ENCODE assay signal across 8 mouse cellular contexts in the genomic region with DNA sequence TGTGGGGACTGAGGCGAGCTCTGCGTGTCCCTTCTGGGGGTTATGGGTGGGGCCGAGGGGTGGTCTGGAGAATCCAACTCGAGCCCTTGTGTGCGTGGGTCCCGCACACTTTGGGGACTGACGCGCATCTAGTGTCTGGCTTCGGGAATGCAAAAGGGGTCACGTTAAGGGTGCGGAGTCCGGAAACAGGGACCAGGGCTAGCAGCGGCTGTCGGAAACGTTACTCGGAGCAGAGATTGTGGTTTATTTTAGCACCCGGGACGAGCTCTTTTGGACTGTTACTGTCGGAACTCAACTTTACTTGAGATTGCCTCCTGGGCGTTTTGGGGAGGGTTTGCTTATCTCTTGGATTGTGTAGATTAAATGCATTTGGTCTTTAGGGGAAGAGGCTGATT. TPM values are rescaled to one million over a fixed set of nuclear protein-coding genes. Genes with fewer than 3 reads are reported as not detected.
DNase-seq lines count a peak whose midpoint lies in the region; ATAC-seq and TF ChIP-seq lines count a peak whose summit lies in the region.

No protein-coding gene starts in this region.

- under 1% methylated on average over 20 of the region's 20 CpGs for WGBS in hindbrain, embryonic 10.5 days
- WGBS in limb, embryonic 13.5 days = under 1% methylated on average over 20 of the region's 20 CpGs
- under 1% methylated on average over 20 of the region's 20 CpGs for WGBS in midbrain, embryonic 12.5 days

- H3K27ac ChIP-seq in layer of hippocampus, adult 2 months = peak overlapping the region; percentile 93
- H3K27ac ChIP-seq in ES-E14 (ENCODE audit: insufficient read depth, low read depth, low read length, poor library complexity, severe bottlenecking) = peak overlapping the region; percentile 99
- peak overlapping the region; percentile 86 for H3K27ac ChIP-seq in embryonic fibroblast, embryonic 13.5 days (ENCODE audit: insufficient read depth, low read length)
- peak overlapping the region; percentile 94 for H3K27ac ChIP-seq in hindbrain, embryonic 10.5 days
- H3K27ac ChIP-seq in limb, embryonic 13.5 days = peak overlapping the region; percentile 95
- peak overlapping the region; percentile 97 for H3K27ac ChIP-seq in midbrain, embryonic 12.5 days (replicated peaks)

- no peak for TF ChIP-seq CTCF in layer of hippocampus, adult 2 months (conservative IDR thresholded peaks at IDR 0.05)
- no peak for TF ChIP-seq CTCF in embryonic fibroblast, embryonic 13.5 days (IDR thresholded peaks at IDR 0.05; ENCODE audit: borderline replicate concordance, insufficient read depth, low read length)

- peak overlapping the region; percentile 85 for H3K4me3 ChIP-seq in layer of hippocampus, adult 2 months
- H3K4me3 ChIP-seq in ES-E14 (ENCODE audit: insufficient read depth in 1 of 2, low read depth in 1 of 2, low read length in 2 of 2, poor library complexity in 1 of 2, severe bottlenecking in 1 of 2) = peak overlapping the region; percentile 95 to 98
- H3K4me3 ChIP-seq in embryonic fibroblast, embryonic 13.5 days (ENCODE audit: insufficient read depth, low read length) = peak overlapping the region; percentile 94
- peak overlapping the region; percentile 81 for H3K4me3 ChIP-seq in hindbrain, embryonic 10.5 days
- peak overlapping the region; percentile 89 for H3K4me3 ChIP-seq in limb, embryonic 13.5 days
- H3K4me3 ChIP-seq in midbrain, embryonic 12.5 days = peak overlapping the region; percentile 89

- peaks cover 0 to 2% of the 10 kb centered on the region in 2 experiments; a peak in 1 of 4 replicates for H3K4me1 ChIP-seq in ES-E14 (ENCODE audit: control insufficient read depth in 2 of 2, insufficient read depth in 2 of 2, low read length in 2 of 2, poor library complexity in 1 of 2)
- H3K4me1 ChIP-seq in embryonic fibroblast, embryonic 13.5 days (ENCODE audit: control insufficient read depth, insufficient read depth, low read length) = peaks cover 2% of the 10 kb centered on the region
- peaks cover 21% of the 10 kb centered on the region for H3K4me1 ChIP-seq in hindbrain, embryonic 10.5 days (replicated peaks)
- peaks cover 20% of the 10 kb centered on the region for H3K4me1 ChIP-seq in limb, embryonic 13.5 days
- peaks cover 11% of the 10 kb centered on the region for H3K4me1 ChIP-seq in midbrain, embryonic 12.5 days

- H3K4me2 ChIP-seq in limb, embryonic 13.5 days (replicated peaks) = peak overlapping the region; percentile 81
- H3K4me2 ChIP-seq in midbrain, embryonic 12.5 days (replicated peaks) = peak overlapping the region; percentile 81

- in situ Hi-C loops in ES-E14 (cut with MboI; ENCODE audit: low sequenced_read_pairs in 2 of 2, unreplicated experiment in 2 of 2) = no loop called here

- H3K36me3 ChIP-seq in ES-E14 (ENCODE audit: control insufficient read depth, insufficient read depth, low read length, poor library complexity, severe bottlenecking) = no peaks in the 10 kb centered on the region
- H3K36me3 ChIP-seq in hindbrain, embryonic 10.5 days = no peaks in the 10 kb centered on the region
- H3K36me3 ChIP-seq in limb, embryonic 13.5 days = no peaks in the 10 kb centered on the region
- no peaks in the 10 kb centered on the region for H3K36me3 ChIP-seq in midbrain, embryonic 12.5 days

- no peaks in the 10 kb centered on the region for H3K27me3 ChIP-seq in hindbrain, embryonic 10.5 days (ENCODE audit: insufficient read depth, poor library complexity, severe bottlenecking)
- no peaks in the 10 kb centered on the region for H3K27me3 ChIP-seq in limb, embryonic 13.5 days
- no peaks in the 10 kb centered on the region for H3K27me3 ChIP-seq in midbrain, embryonic 12.5 days

- no peak for DNase-seq in layer of hippocampus, adult 2 months (ENCODE audit: low spot score in 2 of 2)
- no peak for DNase-seq in layer of hippocampus, postnatal 14 days (ENCODE audit: low spot score in 2 of 2)
- no peak for DNase-seq in ES-E14 (ENCODE audit: low read depth, low spot score)
- DNase-seq in hindbrain, embryonic 10.5 days (ENCODE audit: low spot score) = peak; percentile 52

- TF ChIP-seq POLR2A in embryonic fibroblast, embryonic 13.5 days (IDR thresholded peaks at IDR 0.05; ENCODE audit: low read depth, low read length) = no peak

- H3K9ac ChIP-seq in ES-E14 (ENCODE audit: insufficient read depth, low read depth, low read length, poor library complexity, severe bottlenecking) = peak overlapping the region; percentile 99
- peak overlapping the region; percentile 84 for H3K9ac ChIP-seq in limb, embryonic 13.5 days
- peak overlapping the region; percentile 92 for H3K9ac ChIP-seq in midbrain, embryonic 12.5 days (replicated peaks)

- no peaks in the 10 kb centered on the region for H3K9me3 ChIP-seq in ES-E14 (ENCODE audit: control insufficient read depth, insufficient read depth, low read depth, low read length)
- H3K9me3 ChIP-seq in hindbrain, embryonic 10.5 days = no peaks in the 10 kb centered on the region
- no peaks in the 10 kb centered on the region for H3K9me3 ChIP-seq in limb, embryonic 13.5 days
- no peaks in the 10 kb centered on the region for H3K9me3 ChIP-seq in midbrain, embryonic 12.5 days

- no peak for ATAC-seq in limb, embryonic 13.5 days (ENCODE audit: low FRiP score, low read depth)
- ATAC-seq in midbrain, embryonic 12.5 days (ENCODE audit: low FRiP score, low read depth) = no peak
- no peak for ATAC-seq in erythroid progenitor cell, adult 5-6 weeks (replicated peaks; ENCODE audit: low FRiP score, poor library complexity, severe bottlenecking)

TF ChIP-seq in ES-E14, 5 proteins besides CTCF, POLR2A, EP300 and RAD21:
- no peak for TF ChIP-seq ZC3H11A (IDR thresholded peaks at IDR 0.05; ENCODE audit: borderline replicate concordance, low read depth, low read length)
- no peak for TF ChIP-seq ZNF384 (IDR thresholded peaks at IDR 0.05; ENCODE audit: low read depth, low read length)
- TF ChIP-seq MAFK (IDR thresholded peaks at IDR 0.05; ENCODE audit: insufficient read depth, low read depth, low read length) = no peak
- no peak for TF ChIP-seq HCFC1 (IDR thresholded peaks at IDR 0.05; ENCODE audit: borderline replicate concordance, insufficient read depth, low read length)
- TF ChIP-seq CHD2 (IDR thresholded peaks at IDR 0.05; ENCODE audit: low read depth, low read length) = no peak

RNA-seq across cellular contexts. Expression of gene Map4, which starts 1.1 kb away (rescaled TPM):
- 100 to 1,000 TPM; 578 to 579 TPM for total RNA-seq in layer of hippocampus, adult 2 months (2021)
- total RNA-seq in layer of hippocampus, postnatal 14 days (2021) = 100 to 1,000 TPM; 625 to 628 TPM
- total RNA-seq in ES-E14 (2012; rRNA removed) = 56.7 and 61.4 TPM in 2 replicates
- polyA plus RNA-seq in embryonic fibroblast, embryonic 13.5 days (2011; ENCODE audit: insufficient read length, low read depth, missing spikeins) = 220 and 222 TPM in 2 replicates
- polyA plus RNA-seq in hindbrain, embryonic 10.5 days (2016; fragmentation: Nextera tagmentation; extraction: Ambion mirVana) = 71.6 and 96.3 TPM in 2 replicates
- 58.2 and 65.5 TPM in 2 replicates for polyA plus RNA-seq in limb, embryonic 13.5 days (2015; fragmentation: Nextera tagmentation; extraction: Ambion mirVana)
- polyA plus RNA-seq in midbrain, embryonic 12.5 days (2016; fragmentation: Nextera tagmentation; extraction: Ambion mirVana) = 109 and 117 TPM in 2 replicates
- total RNA-seq in erythroid progenitor cell, adult 5-6 weeks (2015; ENCODE audit: low replicate concordance) = 9.4 and 31.0 TPM in 2 replicates
- 4.1 and 5.6 TPM in 2 replicates for total RNA-seq in erythroid progenitor cell, adult 5-6 weeks (2017; ENCODE audit: low replicate concordance)

RNA-seq across cellular contexts. Expression of gene Cdc25a, which starts 57.0 kb away (rescaled TPM):
- total RNA-seq in layer of hippocampus, adult 2 months (2021) = 1 to 10 TPM; 4.7 TPM
- 1 to 10 TPM; 5.1 to 6.5 TPM for total RNA-seq in layer of hippocampus, postnatal 14 days (2021)
- total RNA-seq in ES-E14 (2012; rRNA removed) = 48.5 and 58.3 TPM in 2 replicates
- 19.6 and 21.9 TPM in 2 replicates for polyA plus RNA-seq in embryonic fibroblast, embryonic 13.5 days (2011; ENCODE audit: insufficient read length, low read depth, missing spikeins)
- polyA plus RNA-seq in hindbrain, embryonic 10.5 days (2016; fragmentation: Nextera tagmentation; extraction: Ambion mirVana) = 36.6 and 40.6 TPM in 2 replicates
- 35.3 and 36.3 TPM in 2 replicates for polyA plus RNA-seq in limb, embryonic 13.5 days (2015; fragmentation: Nextera tagmentation; extraction: Ambion mirVana)
- polyA plus RNA-seq in midbrain, embryonic 12.5 days (2016; fragmentation: Nextera tagmentation; extraction: Ambion mirVana) = 41.6 and 41.7 TPM in 2 replicates
- total RNA-seq in erythroid progenitor cell, adult 5-6 weeks (2015; ENCODE audit: low replicate concordance) = 12.2 and 19.1 TPM in 2 replicates
- 39.5 and 40.3 TPM in 2 replicates for total RNA-seq in erythroid progenitor cell, adult 5-6 weeks (2017; ENCODE audit: low replicate concordance)
